Mouse (Mus musculus): ENCODE results near the gene Psd4.

Gene Psd4

DNA sequence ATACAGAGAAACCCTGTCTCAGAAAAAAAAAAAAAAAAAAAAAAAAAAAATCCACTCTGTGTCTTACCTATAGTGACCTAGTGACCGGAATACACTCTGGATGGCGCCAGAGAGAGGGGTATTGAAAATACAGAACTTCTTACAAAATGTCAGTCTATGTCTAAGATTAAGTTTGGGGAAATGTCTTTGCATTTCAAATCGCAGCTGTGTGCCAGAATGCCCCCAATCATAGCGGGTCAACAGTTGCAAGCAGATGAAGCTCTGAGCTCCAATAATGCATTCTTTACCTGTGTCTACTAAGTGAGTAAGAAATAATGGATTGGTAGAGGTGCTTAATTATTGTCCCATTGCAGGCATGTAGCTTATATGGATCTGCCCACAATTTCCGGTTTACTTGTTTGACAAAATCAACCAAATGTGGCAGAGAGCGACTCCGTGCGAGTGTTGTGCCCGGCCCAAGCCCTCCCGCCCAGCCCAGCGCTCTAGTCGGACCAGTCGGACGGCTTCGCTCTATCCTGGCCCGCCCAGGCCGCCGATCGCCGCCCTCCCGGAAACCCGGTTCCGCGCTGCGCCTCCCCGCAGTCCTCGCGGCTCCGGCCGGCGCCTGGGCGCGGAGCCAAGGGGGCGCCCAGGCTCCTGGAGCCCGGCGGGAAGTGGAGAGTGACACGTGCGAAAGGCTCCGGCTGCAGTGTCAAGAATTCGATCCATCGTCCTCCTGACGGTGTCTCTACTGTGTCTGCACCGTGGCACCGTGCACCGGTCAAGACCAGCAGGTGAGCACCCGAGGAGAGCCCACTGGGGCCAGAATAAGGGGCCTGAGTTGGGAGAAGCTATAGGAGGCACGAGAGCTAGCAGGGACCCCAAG lies at the start of gene Psd4:
Gene Psd4, plus strand, starts transcription at position 551 of the 865 bp plus-strand sequence.
- DNase-seq, result peak; percentile 76

DNA sequence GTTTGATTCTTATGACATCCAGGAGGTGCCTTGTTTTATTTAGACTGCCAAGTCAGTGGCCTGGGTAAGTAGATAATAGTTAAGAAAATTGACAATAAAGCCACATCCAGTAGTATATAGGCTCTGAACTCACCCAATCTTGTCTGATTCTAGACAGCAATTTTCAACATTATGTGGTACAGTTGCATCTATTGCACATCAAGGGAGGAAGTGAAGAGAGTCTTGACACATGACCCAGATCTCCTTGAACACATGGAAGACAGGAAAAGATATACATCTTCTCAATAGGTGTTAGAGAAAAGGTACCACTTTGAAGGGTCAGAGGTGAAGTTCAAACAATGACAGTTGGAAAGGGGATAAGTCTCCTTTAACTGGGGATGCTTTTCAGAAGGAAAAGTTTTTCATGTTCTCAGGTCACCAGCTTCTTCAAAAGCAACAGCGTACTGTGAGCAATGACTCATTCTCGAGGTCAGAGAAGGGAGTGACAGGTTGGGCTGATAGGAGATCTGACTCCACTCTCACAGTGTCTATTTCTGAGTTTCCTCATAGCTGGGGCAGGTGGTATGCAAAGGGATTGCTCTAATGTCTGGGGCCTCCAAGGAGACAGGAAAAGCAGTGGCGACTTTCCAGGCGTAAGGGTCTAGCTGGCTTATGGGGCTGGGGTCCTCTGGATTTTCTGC lies 49.3 kb upstream of the Psd4 start:
- no peak for DNase-seq

DNA sequence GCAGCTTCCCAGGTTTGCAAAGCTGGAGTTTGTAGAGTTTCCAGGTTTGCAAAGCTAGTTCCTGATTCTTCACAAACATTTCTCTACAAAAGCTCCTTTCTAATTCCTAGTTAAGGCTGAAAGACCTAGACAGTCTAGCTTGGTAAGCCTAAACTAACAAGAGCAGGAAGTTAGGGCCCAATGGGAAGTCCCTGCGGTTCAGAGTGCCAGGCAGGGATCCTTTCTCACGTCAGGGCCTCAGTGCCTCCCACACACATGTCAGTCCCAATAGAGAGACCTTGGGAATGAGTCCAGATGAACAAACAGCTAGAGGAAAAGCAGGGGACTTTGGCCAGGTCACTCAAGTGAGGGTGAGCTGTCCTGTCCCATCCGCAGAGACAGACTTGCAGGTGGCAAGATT lies 32.0 kb upstream of the Psd4 start:
- no peak for DNase-seq

DNA sequence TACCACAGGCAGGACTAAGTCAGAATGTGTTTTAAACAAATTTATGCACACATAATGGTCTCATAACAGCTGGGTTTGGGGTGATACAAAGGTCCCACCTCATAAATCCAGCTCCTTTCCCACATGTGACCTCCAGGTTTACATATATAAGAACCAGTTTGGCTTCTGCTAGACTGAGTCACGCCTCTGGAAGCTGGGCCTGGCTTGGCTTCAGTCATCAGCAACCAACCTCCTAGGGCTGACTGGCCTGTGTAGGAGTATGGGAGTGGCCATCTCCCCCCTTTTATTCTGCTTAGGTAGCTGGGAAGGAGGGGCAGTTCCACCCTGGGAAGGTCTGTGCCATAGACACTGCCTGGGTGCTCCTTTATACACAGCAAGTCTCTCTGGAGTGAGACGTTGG lies 30.8 kb upstream of the Psd4 start, which contains the start of gene Il1rn:
Gene Il1rn, plus strand, starts transcription at position 309 of the 400 bp plus-strand sequence.
- DNase-seq, result no peak

DNA sequence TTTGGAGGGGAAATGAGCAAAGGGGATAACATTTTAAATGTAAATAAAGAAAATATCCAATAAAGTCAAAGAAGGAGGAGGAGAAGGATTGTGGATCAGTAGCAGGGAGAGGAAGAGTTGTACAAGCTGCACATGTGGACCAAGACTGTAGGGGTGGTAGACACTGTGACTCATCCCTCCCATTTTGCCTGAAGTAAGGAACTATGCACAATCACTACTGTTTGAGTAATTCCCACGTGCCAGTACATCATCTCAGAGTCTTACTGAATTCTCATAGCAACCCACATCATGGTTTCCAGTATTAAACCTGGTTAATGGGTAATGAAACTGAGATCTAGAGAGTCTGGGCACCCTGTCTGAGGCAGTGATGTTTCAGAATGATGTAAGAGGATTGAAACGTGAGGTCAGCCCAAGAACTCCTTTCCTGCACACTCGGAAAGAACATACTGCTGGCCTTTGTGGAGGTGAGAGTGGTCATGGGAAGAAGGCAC lies 25.9 kb upstream of the Psd4 start:
- DNase-seq, result no peak

DNA sequence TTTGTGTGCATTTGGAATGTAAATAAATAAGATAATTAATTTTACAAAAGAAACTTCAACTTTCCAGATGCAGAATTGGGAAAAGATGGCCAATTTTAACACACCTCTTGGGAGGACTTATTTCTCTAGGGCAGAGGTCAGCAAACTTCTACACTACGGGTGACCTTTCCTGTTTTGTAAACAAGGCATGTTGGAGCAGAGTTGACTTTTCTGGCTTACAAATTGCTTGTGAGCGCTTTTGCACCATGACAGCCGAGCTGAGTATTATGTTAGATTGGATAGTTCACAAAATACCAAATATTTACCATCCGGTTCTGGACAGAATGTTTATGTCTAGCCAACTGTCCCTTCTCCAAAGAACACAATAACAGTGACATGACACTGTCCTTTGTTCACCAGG lies 22.8 kb upstream of the Psd4 start:
- no peak for DNase-seq

DNA sequence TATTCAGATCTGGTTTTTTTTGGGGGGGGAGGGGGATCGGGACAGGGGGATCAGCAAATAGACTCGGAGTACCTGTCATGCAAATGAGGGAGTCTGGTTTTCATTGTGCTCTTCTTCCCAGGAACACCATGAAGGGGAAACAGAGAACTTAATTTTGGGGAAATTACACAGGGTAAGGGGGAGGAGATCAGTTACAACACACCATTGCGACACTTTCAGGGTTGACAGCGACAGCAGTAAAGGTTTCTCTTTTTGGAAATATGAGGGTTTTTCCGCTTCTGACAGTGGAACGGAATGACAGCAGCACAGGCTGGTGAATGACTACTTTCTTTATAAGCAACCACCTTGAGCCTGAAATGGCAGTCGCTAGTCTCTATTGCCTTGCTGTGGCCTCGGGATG lies 22.3 kb upstream of the Psd4 start:
- DNase-seq, result peak; percentile 8

DNA sequence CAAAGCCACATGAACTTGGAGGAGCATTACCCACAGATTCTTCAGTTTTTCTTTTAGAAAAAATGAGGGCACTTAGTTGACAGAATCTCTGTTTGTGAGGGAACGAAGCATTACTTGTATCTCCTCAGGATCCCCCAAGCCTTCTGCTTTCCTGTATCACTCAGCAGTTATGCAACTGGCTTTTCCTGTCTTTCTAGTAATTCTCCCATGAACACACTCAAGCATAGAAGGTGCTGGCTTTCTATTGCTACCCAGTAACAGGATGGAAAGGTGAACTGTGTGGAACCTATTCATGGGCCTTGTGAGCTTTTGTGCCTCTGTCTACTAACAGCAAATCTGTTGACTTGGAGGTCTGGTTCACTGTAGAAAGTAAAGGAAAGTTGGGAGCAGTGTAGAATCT lies 19.5 kb upstream of the Psd4 start:
- DNase-seq, result no peak

- DNase-seq, result no peak
These were observed 16.2 kb upstream of the Psd4 start for GRCm38 (mm10) chr2:24351159-24351558.

GRCm38 (mm10) chr2:24353042-24353441 lies 14.3 kb upstream of the Psd4 start:
- no peak for DNase-seq

DNA sequence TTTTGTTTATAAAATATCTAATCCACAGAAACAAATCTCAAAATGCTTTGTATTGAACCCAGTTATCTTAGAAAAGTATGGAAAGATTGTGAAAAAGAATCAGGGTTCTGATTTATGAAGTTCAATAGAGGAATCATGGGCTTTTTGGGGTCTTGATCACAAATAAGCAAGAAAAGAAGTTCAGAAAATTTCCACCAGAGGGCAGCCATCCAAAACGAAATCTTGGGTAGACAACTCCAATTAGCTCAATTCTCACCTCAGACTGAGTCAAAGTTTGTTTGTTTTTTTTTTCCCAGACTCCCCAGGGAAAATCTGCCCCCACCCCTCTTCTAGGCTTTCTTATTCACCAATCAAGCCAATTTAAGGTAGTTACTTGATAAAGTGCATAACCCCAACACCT lies 9.7 kb upstream of the Psd4 start:
- peak; percentile 48 for DNase-seq

DNA sequence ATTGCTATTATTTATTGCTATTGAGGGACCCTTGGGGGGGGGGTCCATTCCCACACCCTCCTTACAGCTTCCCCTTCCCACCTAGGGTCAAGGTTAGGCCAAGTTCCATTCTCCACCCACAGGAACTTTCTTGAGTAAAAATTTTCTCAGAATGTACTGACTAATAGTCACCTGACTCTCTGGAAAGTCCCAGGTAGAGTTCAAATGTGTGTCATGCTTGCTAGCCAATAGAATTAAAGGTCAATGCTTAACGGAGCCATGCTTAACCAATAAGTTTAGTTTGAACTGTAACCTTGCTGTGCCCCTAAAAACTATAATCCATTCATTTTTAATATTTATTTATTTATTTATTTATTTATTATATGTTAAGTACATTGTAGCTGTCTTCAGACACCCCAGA lies 8.0 kb upstream of the Psd4 start:
- no peak for DNase-seq

DNA sequence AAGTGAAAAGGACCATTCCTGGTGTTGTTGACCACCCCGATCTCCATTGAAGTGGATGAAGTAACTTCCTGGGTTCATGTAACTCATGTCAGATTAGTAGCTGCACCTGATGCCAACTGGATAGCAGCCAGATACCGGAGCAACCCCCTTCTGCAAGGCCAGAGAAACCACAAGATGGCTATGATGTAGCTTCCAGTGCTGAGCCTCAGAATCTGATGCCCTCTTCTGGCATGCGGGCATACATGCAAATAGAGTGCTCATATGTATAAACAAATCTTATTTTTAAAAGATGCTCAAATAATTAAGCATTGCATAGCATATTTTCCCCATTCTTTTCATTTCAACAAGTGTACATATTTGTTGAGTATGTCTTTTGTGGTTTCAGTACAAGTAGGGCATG lies 3.6 kb upstream of the Psd4 start:
- DNase-seq, result no peak

GRCm38 (mm10) chr2:24366214-24366975 lies 985 bp upstream of the Psd4 start:
- no peak for DNase-seq

GRCm38 (mm10) chr2:24367895-24368261 lies 498 bp downstream of the Psd4 start:
- DNase-seq, result no peak

- peak; percentile 16 for DNase-seq
These were observed 11.5 kb downstream of the Psd4 start for GRCm38 (mm10) chr2:24378747-24379450.

DNA sequence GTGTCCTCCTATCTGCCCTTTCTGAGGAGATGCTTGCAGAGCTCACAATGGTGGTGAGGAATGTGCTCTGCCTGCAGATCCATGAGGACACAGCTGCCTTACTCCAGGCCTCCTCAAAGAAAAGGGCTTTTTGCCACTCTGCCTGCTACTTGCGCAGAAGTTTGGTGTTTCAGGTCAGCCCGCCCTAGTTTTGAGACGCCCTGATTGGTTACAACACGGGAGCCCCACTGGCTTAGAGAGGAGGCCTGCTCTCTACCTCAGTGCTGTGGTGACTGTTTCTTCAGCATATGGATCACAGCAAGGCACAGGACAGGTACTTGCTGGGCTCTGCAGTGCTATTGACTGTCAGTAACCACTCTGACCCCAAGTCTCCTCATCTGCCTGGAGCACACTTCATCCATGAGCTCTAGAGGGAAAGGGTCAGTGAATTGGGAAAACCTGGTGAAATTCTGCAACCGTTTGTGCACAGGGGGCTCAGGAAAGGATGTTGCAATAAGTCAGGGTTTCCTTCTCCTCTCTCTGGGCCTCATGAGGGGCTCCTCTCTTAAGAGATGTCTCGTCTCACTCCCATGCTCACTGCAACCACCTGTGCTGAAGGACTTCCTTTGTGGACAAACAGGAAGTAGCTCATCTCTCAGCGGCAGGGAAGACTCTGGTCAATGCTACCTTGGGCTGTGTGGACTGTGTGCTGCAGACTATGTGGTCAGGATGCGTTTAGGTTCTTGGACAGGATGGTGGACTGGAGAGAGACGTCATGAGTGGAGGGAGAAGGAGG lies 15.3 kb downstream of the Psd4 start:
- DNase-seq, result no peak

DNA sequence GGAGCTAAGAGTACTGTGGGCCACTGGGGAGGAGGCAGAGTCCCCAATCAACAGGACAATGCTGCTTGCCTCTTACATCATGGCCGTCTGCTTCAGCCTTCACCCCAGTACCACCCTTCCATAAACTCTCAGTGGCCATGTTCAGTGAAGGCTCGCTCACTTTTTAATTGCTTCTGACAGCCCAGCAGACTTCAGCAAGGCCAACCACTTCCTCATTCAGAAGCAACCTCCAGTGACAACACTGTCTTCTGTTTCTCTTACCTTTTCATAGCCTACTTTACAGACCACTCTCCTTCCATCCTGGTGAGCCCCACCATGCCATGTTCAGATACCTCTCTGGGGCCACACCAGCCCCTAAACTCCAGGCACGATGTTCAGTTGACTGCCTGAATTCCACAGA lies 16.3 kb downstream of the Psd4 start:
- DNase-seq, result no peak

- no peak for DNase-seq
These were observed 17.0 kb downstream of the Psd4 start for GRCm38 (mm10) chr2:24384393-24384792.

DNA sequence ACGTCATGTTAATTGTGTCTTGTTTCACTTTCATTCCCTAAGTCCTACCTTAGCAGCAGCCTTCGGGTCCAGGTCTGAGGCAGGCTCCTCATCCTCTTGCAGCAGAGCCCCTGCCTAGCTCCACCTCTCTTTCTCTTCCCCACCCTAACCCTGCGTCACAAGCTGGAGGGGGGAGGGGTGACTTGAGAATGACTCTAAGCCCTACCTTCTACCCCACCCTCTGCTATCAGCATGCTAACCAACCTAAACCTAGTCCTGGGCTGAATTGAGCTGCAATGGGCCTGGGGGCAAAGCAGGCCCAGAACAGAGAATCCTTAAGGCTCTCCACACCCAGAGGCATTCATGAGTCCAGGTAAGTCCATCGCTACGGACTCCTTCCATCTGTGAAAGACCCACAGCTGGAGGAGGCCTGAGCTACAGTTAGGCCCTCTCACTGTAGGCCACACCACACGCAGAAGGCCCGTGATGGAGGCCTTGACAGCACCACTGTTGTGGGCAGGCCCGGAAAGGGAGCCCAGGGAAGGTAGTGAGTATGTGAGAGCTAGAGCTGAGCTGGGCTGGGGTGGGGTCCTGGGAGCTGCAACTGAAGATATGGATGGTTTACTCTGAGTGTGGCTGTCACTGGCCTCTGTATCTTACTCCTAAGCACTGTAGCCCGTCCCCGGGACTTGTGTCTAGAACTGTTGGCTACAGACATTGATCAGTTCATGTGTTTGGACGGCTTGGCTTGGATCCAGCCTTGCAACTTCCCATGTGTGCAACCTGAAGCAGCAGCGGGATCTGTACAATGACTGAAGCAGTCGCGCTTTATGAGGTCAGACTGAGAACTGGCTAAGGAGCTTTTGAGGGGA lies 18.0 kb downstream of the Psd4 start:
- DNase-seq, result peak; percentile 50

Measured in lung, postnatal 14 days (tissue).